Mouse (Mus musculus): ENCODE data around the gene Hip1r.

GRCm38 (mm10) chr5:124049249-124050045 lies 76.0 kb downstream of the Hip1r start:
- no peak for TF ChIP-seq CTCF (IDR thresholded peaks at IDR 0.05; ENCODE audit: low read depth, low read length)
- no peak for TF ChIP-seq GATA1 (IDR thresholded peaks at IDR 0.05; ENCODE audit: borderline replicate concordance, low read length)
- TF ChIP-seq TAL1 (conservative IDR thresholded peaks at IDR 0.05; ENCODE audit: low read depth, low read length): no peak
